19 mouse cellular contexts compared by ENCODE assay signal in genomic region chr1:36129881-36130280, GRCm38 (mm10).
DNase-seq lines count a peak whose midpoint lies in the region; ATAC-seq and TF ChIP-seq lines count a peak whose summit lies in the region.
"Had no signal": no experiment of that assay in that cellular context is flagged by ENCODE, and none has a peak within 500 bp of the region (broad histone marks: within the 10 kb centered on the region; RNA-seq: fewer than 3 reads in every experiment).

No protein-coding gene starts in this region.

- H3K4me2 ChIP-seq in kidney, embryonic 15.5 days, result no peak overlapping the region
- H3K4me2 ChIP-seq in liver, embryonic 16.5 days (ENCODE audit: low read depth, low read length), result peak overlapping the region; percentile 41
- H3K4me2 ChIP-seq: embryonic facial prominence, embryonic 13.5 days; heart, embryonic 11.5 days; neural tube, embryonic 12.5 days had no signal

- H3K4me1 ChIP-seq in kidney, embryonic 15.5 days, result peaks cover 58% of the 10 kb centered on the region
- peaks cover 17% of the 10 kb centered on the region for H3K4me1 ChIP-seq in embryonic fibroblast, embryonic 13.5 days (ENCODE audit: control insufficient read depth, insufficient read depth, low read length)
- H3K4me1 ChIP-seq in liver, embryonic 16.5 days (ENCODE audit: control insufficient read depth, low read depth, low read length), result peaks cover 48% of the 10 kb centered on the region
- peaks cover 8% of the 10 kb centered on the region; the same call in 1 of the 2 replicates for H3K4me1 ChIP-seq in hindbrain, embryonic 10.5 days (replicated peaks)
- H3K4me1 ChIP-seq: embryonic facial prominence, embryonic 13.5 days; midbrain, embryonic 10.5 days; neural tube, embryonic 12.5 days had no signal

- 93% methylated on average over 8 of the region's 8 CpGs for WGBS in kidney, embryonic 15.5 days
- 75% methylated on average over 8 of the region's 8 CpGs for whole genome bisulfite sequencing in liver, embryonic 16.5 days (ENCODE audit: insufficient replicate concordance)
- WGBS in hindbrain, embryonic 10.5 days, result 94% methylated on average over 8 of the region's 8 CpGs

- H3K27ac ChIP-seq in kidney, embryonic 15.5 days, result peak overlapping the region; percentile 90
- peak overlapping the region; percentile 37; the same call in 1 of the 2 replicates for H3K27ac ChIP-seq in embryonic fibroblast, embryonic 13.5 days (ENCODE audit: insufficient read depth, low read length)
- peak overlapping the region; percentile 91 for H3K27ac ChIP-seq in liver, embryonic 16.5 days (ENCODE audit: low read length)
- no peak overlapping the region for H3K27ac ChIP-seq in hindbrain, embryonic 10.5 days
- H3K27ac ChIP-seq: embryonic facial prominence, embryonic 13.5 days; forebrain, embryonic 10.5 days; midbrain, embryonic 10.5 days; neural tube, embryonic 12.5 days had no signal

- H3K4me3 ChIP-seq in kidney, embryonic 15.5 days (replicated peaks), result no peak overlapping the region
- H3K4me3 ChIP-seq in embryonic fibroblast, embryonic 13.5 days (ENCODE audit: insufficient read depth, low read length), result no peak overlapping the region
- H3K4me3 ChIP-seq in liver, embryonic 16.5 days (ENCODE audit: low read depth, low read length), result no peak overlapping the region
- H3K4me3 ChIP-seq in hindbrain, embryonic 10.5 days, result no peak overlapping the region
- H3K4me3 ChIP-seq: embryonic facial prominence, embryonic 13.5 days; forebrain, embryonic 10.5 days; midbrain, embryonic 10.5 days; neural tube, embryonic 12.5 days had no signal

- H3K27me3 ChIP-seq in kidney, embryonic 15.5 days, result no peaks in the 10 kb centered on the region
- no peaks in the 10 kb centered on the region for H3K27me3 ChIP-seq in liver, embryonic 16.5 days (ENCODE audit: control insufficient read depth, insufficient read depth, low read depth, low read length)
- H3K27me3 ChIP-seq in hindbrain, embryonic 10.5 days (ENCODE audit: insufficient read depth, poor library complexity, severe bottlenecking), result no peaks in the 10 kb centered on the region
- H3K27me3 ChIP-seq: embryonic facial prominence, embryonic 13.5 days; neural tube, embryonic 12.5 days had no signal

- no peak overlapping the region for H3K9ac ChIP-seq in kidney, embryonic 15.5 days
- H3K9ac ChIP-seq in liver, embryonic 16.5 days (ENCODE audit: low read depth, low read length), result peak overlapping the region; percentile 48
- H3K9ac ChIP-seq: embryonic facial prominence, embryonic 13.5 days; forebrain, postnatal 0 days; neural tube, embryonic 12.5 days had no signal

- no peaks in the 10 kb centered on the region for H3K9me3 ChIP-seq in kidney, embryonic 15.5 days (replicated peaks)
- no peaks in the 10 kb centered on the region for H3K9me3 ChIP-seq in liver, embryonic 16.5 days (replicated peaks; ENCODE audit: control insufficient read depth, low read length)
- H3K9me3 ChIP-seq in hindbrain, embryonic 10.5 days, result no peaks in the 10 kb centered on the region
- H3K9me3 ChIP-seq: embryonic facial prominence, embryonic 13.5 days; forebrain, embryonic 10.5 days; midbrain, embryonic 10.5 days; neural tube, embryonic 12.5 days had no signal

- no peak for DNase-seq in kidney, postnatal 10 days
- DNase-seq in 416B (ENCODE audit: low read depth), result peak; percentile 90
- no peak for DNase-seq in gastrocnemius, postnatal 4 days (ENCODE audit: low spot score in 2 of 2)
- no peak for DNase-seq in hindbrain, embryonic 10.5 days (ENCODE audit: low spot score)
- DNase-seq in layer of hippocampus, postnatal 36 days, result no peak
- DNase-seq: cerebellum, postnatal 14 days; forebrain, postnatal 0 days; lung, adult 2 months; right cerebral cortex, adult 18-20 months; thymus, adult 2 months had no signal

- no peak for ATAC-seq in kidney, embryonic 15.5 days (replicated peaks; ENCODE audit: low FRiP score)
- no peak for ATAC-seq in liver, embryonic 16.5 days (ENCODE audit: low read depth)
- ATAC-seq: forebrain, postnatal 0 days; hindbrain, embryonic 16.5 days had no signal

- no peaks in the 10 kb centered on the region for H3K36me3 ChIP-seq in kidney, embryonic 15.5 days
- H3K36me3 ChIP-seq in liver, embryonic 16.5 days (ENCODE audit: control insufficient read depth, insufficient read depth), result no peaks in the 10 kb centered on the region
- no peaks in the 10 kb centered on the region for H3K36me3 ChIP-seq in hindbrain, embryonic 10.5 days
- H3K36me3 ChIP-seq: embryonic facial prominence, embryonic 13.5 days; forebrain, embryonic 10.5 days; midbrain, embryonic 10.5 days; neural tube, embryonic 12.5 days had no signal

- TF ChIP-seq POLR2A in embryonic fibroblast, embryonic 13.5 days (IDR thresholded peaks at IDR 0.05; ENCODE audit: low read depth, low read length), result no peak

- no peak for TF ChIP-seq CTCF in embryonic fibroblast, embryonic 13.5 days (IDR thresholded peaks at IDR 0.05; ENCODE audit: borderline replicate concordance, insufficient read depth, low read length)
